Mouse (Mus musculus) liver, postnatal 0 days (tissue): ENCODE measurements around the gene Nfe2l2.

Source experiments
- CTCF ChIP-seq: sonication (generic); IDR thresholded peaks from 2 replicates; pipeline ENCODE4 v1.5.1; 2016; ENCODE audit warnings: antibody characterized with exemption, low read depth
- EP300 ChIP-seq: IDR thresholded peaks from 2 replicates; pipeline ENCODE4 v1.6.1; 2016; ENCODE audit warnings: antibody characterized with exemption, low read depth, mild to moderate bottlenecking

DNA sequence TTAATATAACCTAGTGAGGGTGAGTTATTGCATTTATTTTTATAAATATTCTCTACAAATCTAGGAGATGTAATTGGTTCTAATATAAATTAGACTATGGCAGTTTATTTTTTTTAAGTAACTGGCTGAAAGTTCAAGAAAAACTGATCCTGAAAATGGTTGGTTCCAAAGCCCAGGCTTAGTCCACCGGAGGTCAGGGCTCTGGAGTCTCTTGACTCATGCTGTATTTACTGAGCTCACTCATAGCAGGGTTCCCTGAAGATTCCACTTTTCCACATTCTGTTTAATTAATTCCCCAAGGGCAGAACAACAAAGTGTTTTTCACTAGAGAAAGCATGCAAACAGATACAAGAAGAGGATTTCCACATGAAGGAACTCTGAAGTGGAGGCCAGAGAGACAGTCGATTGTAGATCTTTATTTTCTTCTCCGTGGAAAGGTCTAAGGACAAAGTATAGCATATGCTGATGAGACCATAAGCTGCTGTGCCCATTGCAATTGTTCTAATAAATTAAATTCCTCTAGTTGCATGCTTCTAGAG is 15.0 kb upstream of the Nfe2l2 start:
- TF ChIP-seq CTCF: no peak
- TF ChIP-seq EP300: no peak
